Mouse (Mus musculus): ENCODE data around the gene Fnbp1l.

Fnbp1l gene

GRCm38 (mm10) chr3:122603229-122603628 is 16.3 kb downstream of the Fnbp1l start:
- WGBS: 71% methylated on average over 4 of the region's 4 CpGs

- 97% methylated on average over 1 of the region's 1 CpGs for WGBS
Measured at GRCm38 (mm10) chr3:122602370-122602769, 17.1 kb downstream of the Fnbp1l start.

- 62% methylated on average over 4 of the region's 4 CpGs for WGBS
Measured at GRCm38 (mm10) chr3:122599291-122599690, 20.2 kb downstream of the Fnbp1l start.

GRCm38 (mm10) chr3:122590804-122591203 is 28.7 kb downstream of the Fnbp1l start:
- 94% methylated on average over 5 of the region's 5 CpGs for WGBS

GRCm38 (mm10) chr3:122590346-122590745 is 29.2 kb downstream of the Fnbp1l start:
- whole genome bisulfite sequencing: 58% methylated on average over 4 of the region's 4 CpGs

GRCm38 (mm10) chr3:122586918-122587641 is 32.4 kb downstream of the Fnbp1l start:
- WGBS: 39% methylated on average over 3 of the region's 3 CpGs

GRCm38 (mm10) chr3:122574921-122575320 is 44.6 kb downstream of the Fnbp1l start:
- 41% methylated on average over 1 of the region's 1 CpGs for WGBS

GRCm38 (mm10) chr3:122573426-122574286 is 45.9 kb downstream of the Fnbp1l start:
- WGBS: 75% methylated on average over 5 of the region's 5 CpGs

GRCm38 (mm10) chr3:122566549-122566948 is 53.0 kb downstream of the Fnbp1l start:
- WGBS: 58% methylated on average over 4 of the region's 4 CpGs

GRCm38 (mm10) chr3:122566112-122566511 is 53.4 kb downstream of the Fnbp1l start:
- WGBS: 76% methylated on average over 3 of the region's 3 CpGs

- WGBS: 52% methylated on average over 7 of the region's 7 CpGs
Measured at GRCm38 (mm10) chr3:122565285-122565684, 54.2 kb downstream of the Fnbp1l start.

GRCm38 (mm10) chr3:122557766-122558165 is 61.7 kb downstream of the Fnbp1l start:
- 71% methylated on average over 2 of the region's 2 CpGs for WGBS

GRCm38 (mm10) chr3:122551174-122551573 is 68.3 kb downstream of the Fnbp1l start:
- 95% methylated on average over 3 of the region's 3 CpGs for WGBS

- WGBS: 57% methylated on average over 4 of the region's 4 CpGs
Measured at GRCm38 (mm10) chr3:122547469-122547868, 72.0 kb downstream of the Fnbp1l start.

- 76% methylated on average over 2 of the region's 2 CpGs for WGBS
Measured at GRCm38 (mm10) chr3:122545346-122545745, 74.2 kb downstream of the Fnbp1l start.

GRCm38 (mm10) chr3:122540918-122541317 is 78.6 kb downstream of the Fnbp1l start:
- WGBS: 56% methylated on average over 4 of the region's 4 CpGs

- 52% methylated on average over 17 of the region's 17 CpGs for WGBS
Measured at GRCm38 (mm10) chr3:122539961-122540690, 79.4 kb downstream of the Fnbp1l start.

- WGBS: 68% methylated on average over 2 of the region's 2 CpGs
Measured at GRCm38 (mm10) chr3:122538851-122539250, 80.7 kb downstream of the Fnbp1l start.

- WGBS: 89% methylated on average over 8 of the region's 8 CpGs
Measured at GRCm38 (mm10) chr3:122535938-122536703, 83.4 kb downstream of the Fnbp1l start.

- 81% methylated on average over 3 of the region's 3 CpGs for WGBS
Measured at GRCm38 (mm10) chr3:122528477-122528876, 91.0 kb downstream of the Fnbp1l start.

GRCm38 (mm10) chr3:122521294-122521693 is 98.2 kb downstream of the Fnbp1l start:
- WGBS: 65% methylated on average over 1 of the region's 1 CpGs

All from cerebral cortex, adult 2 months (tissue).